Mouse (Mus musculus): Measurements from ENCODE around the gene Apof.

GRCm38 (mm10) chr10:128298243-128298642 lies 29.8 kb downstream of the Apof start:
- no peak for TF ChIP-seq CTCF (IDR thresholded peaks at IDR 0.05; ENCODE audit: low read depth)
- TF ChIP-seq EP300 (IDR thresholded peaks at IDR 0.05; ENCODE audit: low read depth), result no peak
